In genomic region chr11:5272536-5273234, GRCm38 (mm10) we compare ENCODE assay signal across 21 mouse cellular contexts. TPM values are rescaled to one million over a fixed set of nuclear protein-coding genes. Genes with fewer than 3 reads are reported as not detected.
A peak's percentile ranks its signal among the peaks of the same experiment; 100 is the strongest.
DNase-seq lines count a peak whose midpoint lies in the region; ATAC-seq lines count a peak whose summit lies in the region.
"Had no signal": no experiment of that assay in that cellular context is flagged by ENCODE, and none has a peak within 500 bp of the region (broad histone marks: within the 10 kb centered on the region; RNA-seq: fewer than 3 reads in every experiment).

No protein-coding gene starts in this region.

- no peaks in the 10 kb centered on the region for H3K9me3 ChIP-seq in embryonic facial prominence, embryonic 13.5 days
- H3K9me3 ChIP-seq in embryonic facial prominence, embryonic 10.5 days, result no peaks in the 10 kb centered on the region
- no peaks in the 10 kb centered on the region for H3K9me3 ChIP-seq in midbrain, embryonic 15.5 days
- H3K9me3 ChIP-seq in midbrain, embryonic 14.5 days (ENCODE audit: control insufficient read depth, low read length), result no peaks in the 10 kb centered on the region
- H3K9me3 ChIP-seq in neural tube, embryonic 14.5 days (ENCODE audit: control insufficient read depth, low read length), result no peaks in the 10 kb centered on the region
- H3K9me3 ChIP-seq: hindbrain, embryonic 13.5 days; intestine, embryonic 15.5 days; kidney, embryonic 15.5 days; midbrain, embryonic 13.5 days; stomach, embryonic 15.5 days had no signal

- H3K36me3 ChIP-seq in embryonic facial prominence, embryonic 13.5 days, result no peaks in the 10 kb centered on the region
- H3K36me3 ChIP-seq in embryonic facial prominence, embryonic 10.5 days (replicated peaks), result 0 out of 2 replicates have a peak, but pooled peaks cover 4% of the 10 kb centered on the region
- no peaks in the 10 kb centered on the region for H3K36me3 ChIP-seq in midbrain, embryonic 15.5 days (replicated peaks)
- no peaks in the 10 kb centered on the region for H3K36me3 ChIP-seq in midbrain, embryonic 14.5 days (ENCODE audit: control insufficient read depth, insufficient read depth, low read length)
- H3K36me3 ChIP-seq in neural tube, embryonic 14.5 days (ENCODE audit: control insufficient read depth, insufficient read depth, low read length), result no peaks in the 10 kb centered on the region
- H3K36me3 ChIP-seq: hindbrain, embryonic 13.5 days; intestine, embryonic 15.5 days; kidney, embryonic 15.5 days; midbrain, embryonic 13.5 days; stomach, embryonic 15.5 days had no signal

- no peak overlapping the region for H3K4me3 ChIP-seq in embryonic facial prominence, embryonic 13.5 days
- H3K4me3 ChIP-seq in embryonic facial prominence, embryonic 10.5 days, result no peak overlapping the region
- no peak overlapping the region for H3K4me3 ChIP-seq in midbrain, embryonic 15.5 days
- no peak overlapping the region for H3K4me3 ChIP-seq in midbrain, embryonic 14.5 days (replicated peaks; ENCODE audit: low read depth, low read length)
- H3K4me3 ChIP-seq in neural tube, embryonic 14.5 days (ENCODE audit: low read depth, low read length), result no peak overlapping the region
- H3K4me3 ChIP-seq: erythroblast, embryonic 14.5 days; heart, adult 2 months; hindbrain, embryonic 13.5 days; intestine, embryonic 15.5 days; kidney, embryonic 15.5 days; midbrain, embryonic 13.5 days; stomach, embryonic 15.5 days had no signal

- no peak overlapping the region for H3K4me2 ChIP-seq in embryonic facial prominence, embryonic 13.5 days
- H3K4me2 ChIP-seq in midbrain, embryonic 15.5 days, result no peak overlapping the region
- no peak overlapping the region for H3K4me2 ChIP-seq in midbrain, embryonic 14.5 days (ENCODE audit: low read length)
- H3K4me2 ChIP-seq in neural tube, embryonic 14.5 days (ENCODE audit: low read depth, low read length), result no peak overlapping the region
- H3K4me2 ChIP-seq: hindbrain, embryonic 13.5 days; intestine, embryonic 15.5 days; kidney, embryonic 15.5 days; midbrain, embryonic 13.5 days; stomach, embryonic 15.5 days had no signal

- H3K27me3 ChIP-seq in embryonic facial prominence, embryonic 13.5 days, result no peaks in the 10 kb centered on the region
- no peaks in the 10 kb centered on the region for H3K27me3 ChIP-seq in embryonic facial prominence, embryonic 10.5 days (replicated peaks; ENCODE audit: low read depth, poor library complexity, severe bottlenecking)
- H3K27me3 ChIP-seq in midbrain, embryonic 15.5 days (replicated peaks), result no peaks in the 10 kb centered on the region
- no peaks in the 10 kb centered on the region for H3K27me3 ChIP-seq in midbrain, embryonic 14.5 days (ENCODE audit: control insufficient read depth, insufficient read depth, low read length)
- H3K27me3 ChIP-seq in neural tube, embryonic 14.5 days (ENCODE audit: control insufficient read depth, insufficient read depth, low read length), result no peaks in the 10 kb centered on the region
- H3K27me3 ChIP-seq: hindbrain, embryonic 13.5 days; intestine, embryonic 15.5 days; kidney, embryonic 15.5 days; midbrain, embryonic 13.5 days; stomach, embryonic 15.5 days had no signal

- H3K4me1 ChIP-seq in embryonic facial prominence, embryonic 13.5 days, result peaks cover 20% of the 10 kb centered on the region
- peaks cover 20% of the 10 kb centered on the region for H3K4me1 ChIP-seq in embryonic facial prominence, embryonic 10.5 days
- peaks cover 11% of the 10 kb centered on the region; the same call in 1 of the 2 replicates for H3K4me1 ChIP-seq in midbrain, embryonic 15.5 days
- peaks cover 10% of the 10 kb centered on the region for H3K4me1 ChIP-seq in midbrain, embryonic 14.5 days (ENCODE audit: control insufficient read depth, insufficient read depth, low read length)
- H3K4me1 ChIP-seq in neural tube, embryonic 14.5 days (ENCODE audit: control insufficient read depth, insufficient read depth, low read length), result peaks cover 11% of the 10 kb centered on the region; the same call in 1 of the 2 replicates

- DNase-seq in embryonic facial prominence, embryonic 10.5 days (ENCODE audit: low spot score), result no peak
- no peak for DNase-seq in midbrain, embryonic 14.5 days
- no peak for DNase-seq in adrenal gland, adult (ENCODE audit: inconsistent age in 2 of 2, low spot score in 1 of 2)
- DNase-seq in testis, postnatal 14 days (ENCODE audit: low spot score), result no peak
- DNase-seq: adrenal gland, postnatal 25 days; cerebellum, adult 8-10 months; heart, adult 2 months; liver; lung, adult 2 months; lung, postnatal 4 days; right cerebral cortex, postnatal 4 days had no signal

- peak overlapping the region; percentile 69 for H3K27ac ChIP-seq in embryonic facial prominence, embryonic 13.5 days
- H3K27ac ChIP-seq in embryonic facial prominence, embryonic 10.5 days (replicated peaks), result no peak overlapping the region
- no peak overlapping the region for H3K27ac ChIP-seq in midbrain, embryonic 15.5 days
- H3K27ac ChIP-seq in midbrain, embryonic 14.5 days (replicated peaks; ENCODE audit: low read depth, low read length), result no peak overlapping the region; the same call in 1 of the 2 replicates
- no peak overlapping the region for H3K27ac ChIP-seq in neural tube, embryonic 14.5 days (ENCODE audit: low read depth, low read length)
- H3K27ac ChIP-seq: heart, adult 2 months; intestine, embryonic 15.5 days; stomach, embryonic 15.5 days had no signal

- no peak overlapping the region for H3K9ac ChIP-seq in embryonic facial prominence, embryonic 13.5 days
- H3K9ac ChIP-seq in midbrain, embryonic 15.5 days, result no peak overlapping the region
- no peak overlapping the region for H3K9ac ChIP-seq in midbrain, embryonic 14.5 days (replicated peaks; ENCODE audit: low read length)
- H3K9ac ChIP-seq in neural tube, embryonic 14.5 days (replicated peaks; ENCODE audit: low read depth, low read length), result no peak overlapping the region
- H3K9ac ChIP-seq: hindbrain, embryonic 13.5 days; intestine, embryonic 15.5 days; kidney, embryonic 15.5 days; midbrain, embryonic 13.5 days; stomach, embryonic 15.5 days had no signal

- 83% methylated on average over 9 of the region's 9 CpGs for whole genome bisulfite sequencing in embryonic facial prominence, embryonic 13.5 days
- WGBS in embryonic facial prominence, embryonic 10.5 days, result 83% methylated on average over 9 of the region's 9 CpGs
- 80% methylated on average over 9 of the region's 9 CpGs for WGBS in midbrain, embryonic 15.5 days
- WGBS in midbrain, embryonic 14.5 days, result 81% methylated on average over 9 of the region's 9 CpGs
- WGBS in neural tube, embryonic 14.5 days, result 67% methylated on average over 9 of the region's 9 CpGs

- ATAC-seq in embryonic facial prominence, embryonic 13.5 days (ENCODE audit: insufficient number of reproducible peaks, insufficient read depth, low FRiP score, low TSS enrichment, low read depth), result no peak
- peak; percentile 42; the same call in 1 of the 2 replicates for ATAC-seq in midbrain, embryonic 15.5 days (replicated peaks)
- no peak for ATAC-seq in midbrain, embryonic 14.5 days (ENCODE audit: low FRiP score, low TSS enrichment)
- ATAC-seq in common myeloid progenitor, adult 5-6 weeks (replicated peaks; ENCODE audit: low read depth, poor library complexity, severe bottlenecking), result peak; percentile 56; the same call in 1 of the 2 replicates
- 0 out of 2 replicates have a peak, but pooled peaks have one; percentile 11 for ATAC-seq in neural tube, embryonic 14.5 days (ENCODE audit: low read depth)
- ATAC-seq: intestine, embryonic 15.5 days had no signal

RNA-seq across cellular contexts. Expression of gene Kremen1, which starts 11.3 kb away (rescaled TPM):
- 23.8 and 25.1 TPM in 2 replicates for polyA plus RNA-seq in embryonic facial prominence, embryonic 13.5 days (2015; fragmentation: Nextera tagmentation; extraction: Ambion mirVana)
- polyA plus RNA-seq in embryonic facial prominence, embryonic 10.5 days (2016; fragmentation: Nextera tagmentation; extraction: Ambion mirVana), result 16.5 and 17.3 TPM in 2 replicates
- 5.2 and 6.0 TPM in 2 replicates for polyA plus RNA-seq in midbrain, embryonic 15.5 days (2015; fragmentation: Nextera tagmentation; extraction: Ambion mirVana)
- 3.5 and 3.8 TPM in 2 replicates for polyA plus RNA-seq in midbrain, embryonic 14.5 days (2014; fragmentation: Nextera tagmentation; extraction: Ambion mirVana)
- 1.3 and 2.8 TPM in 2 replicates for total RNA-seq in common myeloid progenitor, adult 5-6 weeks (2017)
- 3.7 and 6.5 TPM in 2 replicates for polyA plus RNA-seq in neural tube, embryonic 14.5 days (2014; fragmentation: Nextera tagmentation; extraction: Ambion mirVana)

Comparison
In these comparisons a context has a peak if more than half of its experiments do, and no peak if none do; other contexts are left out.
1. ATAC-seq: peak in midbrain, embryonic 15.5 days (single experiment), common myeloid progenitor, adult 5-6 weeks (single experiment) and neural tube, embryonic 14.5 days (single experiment); none in embryonic facial prominence, embryonic 13.5 days (single experiment) and midbrain, embryonic 14.5 days (single experiment).